Mouse (Mus musculus) 416B (cell line): ENCODE data around the gene Rab19.
"Not testable (repeated sequence)": the region's sequence is repeated elsewhere in the genome, so short reads cannot be mapped to it uniquely, and the experiment has no call there.

Experiments used
- DNase-seq: peaks from one replicate; pipeline ENCODE4 v3.0.0; 2011; ENCODE audit warnings: low read depth

Gene Rab19

GRCm38 (mm10) chr6:39379749-39380148 is 1.2 kb upstream of the Rab19 start:
- peak; percentile 94 for DNase-seq

- DNase-seq = no peak
Measured at GRCm38 (mm10) chr6:39380276-39380675, 699 bp upstream of the Rab19 start.

GRCm38 (mm10) chr6:39389988-39390387 is 9.0 kb downstream of the Rab19 start:
- DNase-seq = no peak

- DNase-seq = no peak
Measured at GRCm38 (mm10) chr6:39395471-39395870, 14.5 kb downstream of the Rab19 start.

GRCm38 (mm10) chr6:39395916-39396315 is 14.9 kb downstream of the Rab19 start:
- DNase-seq = no peak

GRCm38 (mm10) chr6:39397046-39397445 is 16.1 kb downstream of the Rab19 start:
- DNase-seq = no peak

- no peak for DNase-seq
Measured at GRCm38 (mm10) chr6:39398342-39398741, 17.4 kb downstream of the Rab19 start.

- no peak for DNase-seq
Measured at GRCm38 (mm10) chr6:39400343-39400742, 19.4 kb downstream of the Rab19 start.

GRCm38 (mm10) chr6:39403136-39403535 is 22.2 kb downstream of the Rab19 start:
- DNase-seq = no peak

GRCm38 (mm10) chr6:39406480-39406879 is 25.5 kb downstream of the Rab19 start:
- DNase-seq = peak; percentile 71

- no peak for DNase-seq
Measured at GRCm38 (mm10) chr6:39414106-39414505, 33.1 kb downstream of the Rab19 start.

- DNase-seq = peak; percentile 86
Measured at GRCm38 (mm10) chr6:39415762-39416161, 34.8 kb downstream of the Rab19 start.

- DNase-seq = not testable (repeated sequence)
Measured at GRCm38 (mm10) chr6:39416654-39417053, 35.7 kb downstream of the Rab19 start.

- DNase-seq = peak; percentile 33
Measured at GRCm38 (mm10) chr6:39419386-39419850, 38.4 kb downstream of the Rab19 start.

GRCm38 (mm10) chr6:39419851-39420721 is 39.1 kb downstream of the Rab19 start, which contains the start of gene Mkrn1:
Gene Mkrn1, minus strand, starts transcription at chr6:39420462.
- peak; percentile 72 for DNase-seq

- DNase-seq = no peak
Measured at GRCm38 (mm10) chr6:39420867-39421266, 39.9 kb downstream of the Rab19 start.

GRCm38 (mm10) chr6:39423130-39423551 is 42.2 kb downstream of the Rab19 start:
- DNase-seq = no peak

- DNase-seq = no peak
Measured at GRCm38 (mm10) chr6:39423686-39424085, 42.7 kb downstream of the Rab19 start.

GRCm38 (mm10) chr6:39425181-39425580 is 44.2 kb downstream of the Rab19 start:
- DNase-seq = no peak

GRCm38 (mm10) chr6:39426725-39427124 is 45.8 kb downstream of the Rab19 start:
- DNase-seq = no peak

- peak; percentile 42 for DNase-seq
Measured at GRCm38 (mm10) chr6:39427276-39428003, 46.5 kb downstream of the Rab19 start.

GRCm38 (mm10) chr6:39429007-39429788 is 48.2 kb downstream of the Rab19 start:
- no peak for DNase-seq
